Mouse (Mus musculus) small intestine, adult 2 months (tissue): ENCODE data around the gene Tcta.

Experiments used
- CTCF ChIP-seq: fragments of 200-500 bp; IDR thresholded peaks from 2 replicates; pipeline ENCODE4 v1.5.1; 2012; ENCODE audit warnings: low read depth, mild to moderate bottlenecking, control low read depth, inconsistent platforms, low read length, moderate library complexity, mixed read lengths; ENCODE audit not compliant: insufficient replicate concordance, insufficient read length; ENCODE audit errors: extremely low read depth
- POLR2A ChIP-seq: fragments of 200-500 bp; IDR thresholded peaks from 2 replicates; pipeline ENCODE4 v1.6.1; 2012; ENCODE audit warnings: low read depth, mild to moderate bottlenecking, control low read depth, inconsistent platforms, low read length, moderate library complexity

- TF ChIP-seq CTCF: no peak
- no peak for TF ChIP-seq POLR2A
Measured at GRCm38 (mm10) chr9:108338551-108338885, 32.6 kb upstream of the Tcta start.
